Mouse (Mus musculus): ENCODE measurements around the gene Eif2b3. TPM values are rescaled to one million over a fixed set of nuclear protein-coding genes. Genes with fewer than 3 reads are reported as not detected.

Gene Eif2b3
- polyA plus RNA-seq, 2 experiments, result 30.0 to 45.0 TPM

- WGBS, result 64% methylated on average over 14 of the region's 14 CpGs
- H3K27me3 ChIP-seq (ENCODE audit: control insufficient read depth, insufficient read depth, low read length), result no peaks in the 10 kb centered on the region
Observed at GRCm38 (mm10) chr4:117124518-117125347, 105.5 kb downstream of the Eif2b3 start.

GRCm38 (mm10) chr4:117125348-117125909, 106.2 kb downstream of the Eif2b3 start, which contains the start of gene Btbd19:
Gene Btbd19, minus strand, starts transcription at chr4:117125725.
- WGBS, result 37% methylated on average over 6 of the region's 8 CpGs
- peak within 1 kb of the TSS; percentile 86 for H3K27ac ChIP-seq (replicated peaks; ENCODE audit: low read depth, low read length)
- H3K4me1 ChIP-seq (ENCODE audit: control insufficient read depth, insufficient read depth, low read length), result peaks cover 19% of the 10 kb centered on the region
- no peak within 1 kb of the TSS for H3K4me3 ChIP-seq (replicated peaks; ENCODE audit: low read length)
- H3K4me2 ChIP-seq (replicated peaks; ENCODE audit: low read depth, low read length, severe bottlenecking), result peak within 1 kb of the TSS; percentile 28
- no peak for TF ChIP-seq POLR2A (IDR thresholded peaks at IDR 0.05; ENCODE audit: borderline replicate concordance, extremely low read depth, insufficient read depth, insufficient read length)
- H3K9ac ChIP-seq (ENCODE audit: low read depth, low read length, severe bottlenecking), result peak within 1 kb of the TSS; percentile 46
- H3K36me3 ChIP-seq (ENCODE audit: control insufficient read depth, insufficient read depth, low read length), result peaks cover 6% of the 10 kb centered on the region; the same call in 1 of the 2 replicates
- H3K27me3 ChIP-seq (ENCODE audit: control insufficient read depth, insufficient read depth, low read length), result no peaks in the 10 kb centered on the region
- DNase-seq (ENCODE audit: low spot score), result peak; percentile 87
- H3K9me3 ChIP-seq (ENCODE audit: control insufficient read depth, low read length), result no peaks in the 10 kb centered on the region
- peak; percentile 71 for ATAC-seq (ENCODE audit: low FRiP score, low read depth)

More at GRCm38 (mm10) chr4:117124518-117125347, 105.5 kb downstream of the Eif2b3 start:
- Histone ChIP-seq H3K4me3 (replicated peaks; ENCODE audit: low read length) (no peak overlapping the region), H3K36me3 (ENCODE audit: control insufficient read depth, insufficient read depth, low read length) (peaks cover 6% of the 10 kb centered on the region; the same call in 1 of the 2 replicates), H3K9ac (ENCODE audit: low read depth, low read length, severe bottlenecking) (peak overlapping the region; percentile 46), H3K9me3 (ENCODE audit: control insufficient read depth, low read length) (no peaks in the 10 kb centered on the region), H3K4me2 (replicated peaks; ENCODE audit: low read depth, low read length, severe bottlenecking) (peak overlapping the region; percentile 28), H3K27ac (replicated peaks; ENCODE audit: low read depth, low read length) (peak overlapping the region; percentile 86), H3K4me1 (ENCODE audit: control insufficient read depth, insufficient read depth, low read length) (peaks cover 23% of the 10 kb centered on the region)
- TF ChIP-seq POLR2A (IDR thresholded peaks at IDR 0.05; ENCODE audit: borderline replicate concordance, extremely low read depth, insufficient read depth, insufficient read length), result no peak
- ATAC-seq (ENCODE audit: low FRiP score, low read depth), result no peak
- DNase-seq (ENCODE audit: low spot score), result no peak

GRCm38 (mm10) chr4:117125910-117126674, 106.9 kb downstream of the Eif2b3 start:
- no peak for TF ChIP-seq POLR2A (IDR thresholded peaks at IDR 0.05; ENCODE audit: borderline replicate concordance, extremely low read depth, insufficient read depth, insufficient read length)
- 0 out of 2 replicates have a peak overlapping the region, but pooled peaks have one; percentile 28 for H3K4me2 ChIP-seq (replicated peaks; ENCODE audit: low read depth, low read length, severe bottlenecking)
- no peak overlapping the region for H3K4me3 ChIP-seq (replicated peaks; ENCODE audit: low read length)
- peaks cover 7% of the 10 kb centered on the region; the same call in 1 of the 2 replicates for H3K36me3 ChIP-seq (ENCODE audit: control insufficient read depth, insufficient read depth, low read length)
- H3K9me3 ChIP-seq (ENCODE audit: control insufficient read depth, low read length), result no peaks in the 10 kb centered on the region
- peak overlapping the region; percentile 46 for H3K9ac ChIP-seq (ENCODE audit: low read depth, low read length, severe bottlenecking)
- H3K4me1 ChIP-seq (ENCODE audit: control insufficient read depth, insufficient read depth, low read length), result peaks cover 19% of the 10 kb centered on the region
- peak; percentile 82 for DNase-seq (ENCODE audit: low spot score)
- peak; percentile 67 for ATAC-seq (ENCODE audit: low FRiP score, low read depth)
- peak overlapping the region; percentile 86 for H3K27ac ChIP-seq (replicated peaks; ENCODE audit: low read depth, low read length)
- WGBS, result 44% methylated on average over 15 of the region's 15 CpGs
- no peaks in the 10 kb centered on the region for H3K27me3 ChIP-seq (ENCODE audit: control insufficient read depth, insufficient read depth, low read length)

- WGBS, result 81% methylated on average over 9 of the region's 9 CpGs
- DNase-seq (ENCODE audit: low spot score), result no peak
- TF ChIP-seq POLR2A (IDR thresholded peaks at IDR 0.05; ENCODE audit: borderline replicate concordance, extremely low read depth, insufficient read depth, insufficient read length), result no peak
- peaks cover 19% of the 10 kb centered on the region for H3K4me1 ChIP-seq (ENCODE audit: control insufficient read depth, insufficient read depth, low read length)
- ATAC-seq (ENCODE audit: low FRiP score, low read depth), result no peak
- peak within 1 kb of the TSS; percentile 46 for H3K9ac ChIP-seq (ENCODE audit: low read depth, low read length, severe bottlenecking)
- no peaks in the 10 kb centered on the region for H3K9me3 ChIP-seq (ENCODE audit: control insufficient read depth, low read length)
- peaks cover 10% of the 10 kb centered on the region; the same call in 1 of the 2 replicates for H3K36me3 ChIP-seq (ENCODE audit: control insufficient read depth, insufficient read depth, low read length)
- peak within 1 kb of the TSS; percentile 86 for H3K27ac ChIP-seq (replicated peaks; ENCODE audit: low read depth, low read length)
- H3K4me3 ChIP-seq (replicated peaks; ENCODE audit: low read length), result no peak within 1 kb of the TSS
- H3K27me3 ChIP-seq (ENCODE audit: control insufficient read depth, insufficient read depth, low read length), result 0 out of 2 replicates have a peak, but pooled peaks cover 4% of the 10 kb centered on the region
- peak within 1 kb of the TSS; percentile 28; the same call in 1 of the 2 replicates for H3K4me2 ChIP-seq (replicated peaks; ENCODE audit: low read depth, low read length, severe bottlenecking)
Observed at GRCm38 (mm10) chr4:117126675-117127290, 107.6 kb downstream of the Eif2b3 start, which contains the start of gene Tctex1d4. Gene Tctex1d4, plus strand, starts transcription at chr4:117126794.
